Mouse (Mus musculus) lung, postnatal 4 days (tissue): ENCODE results near the gene Syngr2.

Experiments
- DNase-seq, 2 experiments: peaks; one replicate each; pipeline ENCODE4 v3.0.0; 2021

Gene Syngr2

DNA sequence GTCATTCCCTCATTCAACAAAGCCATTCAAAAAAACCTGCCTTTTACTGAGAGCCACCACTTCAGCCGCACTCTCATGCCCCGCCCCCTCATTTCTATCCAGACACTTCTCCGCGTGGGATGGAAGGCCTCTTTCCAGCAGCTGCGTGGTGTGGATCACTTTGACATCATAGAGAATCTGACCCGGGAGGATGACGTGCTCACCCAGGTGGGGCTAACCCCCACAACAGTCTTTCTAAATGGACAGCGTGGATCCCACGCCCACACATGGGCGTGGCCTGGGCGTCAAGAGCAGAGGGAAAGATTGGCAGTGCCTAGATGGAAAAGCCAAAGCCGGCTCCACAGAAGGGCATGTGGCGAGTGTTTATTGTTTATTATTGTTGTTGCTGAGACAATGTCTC is 26.8 kb downstream of the Syngr2 start:
- peak; percentile 46 to 72 for DNase-seq

DNA sequence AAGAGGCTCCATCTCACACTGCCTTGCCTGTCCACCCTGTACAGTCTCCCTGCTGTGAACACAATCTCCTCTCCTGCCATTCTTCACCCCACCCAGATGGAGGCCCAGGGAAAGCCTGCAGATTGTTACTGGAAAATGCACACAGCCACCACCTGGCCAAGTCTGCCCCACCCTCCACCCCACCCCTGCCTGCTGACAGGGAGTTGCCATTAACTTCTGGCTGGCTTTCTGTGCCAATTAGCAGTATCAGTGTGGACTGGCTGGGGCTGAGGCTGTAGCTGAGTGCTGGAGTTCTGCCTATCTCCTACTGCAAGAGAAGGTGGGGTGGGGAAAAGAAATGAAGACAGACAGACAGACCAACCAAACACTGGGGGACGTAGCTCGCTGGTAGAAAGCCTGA is 29.1 kb downstream of the Syngr2 start:
- no peak for DNase-seq

DNA sequence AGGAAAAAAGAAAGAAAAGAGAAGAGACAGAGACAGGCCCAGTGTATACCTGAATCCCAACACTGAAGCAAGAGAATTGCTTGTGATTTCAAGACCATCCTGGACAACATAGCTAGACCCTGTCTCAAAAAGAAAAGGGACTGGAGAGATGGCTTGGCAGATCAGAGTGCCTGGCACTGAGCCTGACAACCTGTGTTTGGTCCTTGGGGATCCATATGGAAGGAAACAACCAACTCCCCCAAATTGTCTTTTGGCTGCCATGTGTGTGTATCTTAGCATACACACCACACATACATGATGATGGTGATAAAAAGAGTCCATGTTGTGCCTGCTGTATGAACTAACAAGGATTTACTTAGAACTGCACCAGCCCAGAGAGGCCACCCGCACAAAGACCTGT is 29.6 kb downstream of the Syngr2 start:
- DNase-seq, result no peak

DNA sequence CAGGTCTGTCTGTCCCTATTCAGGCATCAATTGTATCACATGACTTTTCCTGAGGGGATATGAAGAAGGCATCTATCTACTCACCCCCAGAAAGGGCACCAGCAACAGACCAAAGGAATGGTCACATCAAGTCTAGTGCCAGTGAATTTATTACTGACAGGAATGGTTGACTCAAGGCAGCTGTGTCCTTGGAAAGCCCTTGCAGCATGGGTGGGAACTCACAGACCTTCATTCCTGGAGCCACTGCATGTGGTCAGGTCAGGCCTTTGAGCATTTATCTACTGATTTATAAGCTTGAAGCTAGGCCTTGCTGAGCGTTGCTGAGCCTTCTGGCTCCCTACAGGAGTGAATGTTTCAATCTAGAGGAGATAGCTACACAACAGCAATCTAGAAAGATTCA is 31.4 kb downstream of the Syngr2 start:
- DNase-seq, result no peak

GRCm38 (mm10) chr11:117843434-117843833 is 34.0 kb downstream of the Syngr2 start:
- DNase-seq, result no peak

GRCm38 (mm10) chr11:117844997-117845396 is 35.5 kb downstream of the Syngr2 start:
- no peak for DNase-seq

- no peak for DNase-seq
Measured at GRCm38 (mm10) chr11:117845651-117846050, 36.2 kb downstream of the Syngr2 start.

DNA sequence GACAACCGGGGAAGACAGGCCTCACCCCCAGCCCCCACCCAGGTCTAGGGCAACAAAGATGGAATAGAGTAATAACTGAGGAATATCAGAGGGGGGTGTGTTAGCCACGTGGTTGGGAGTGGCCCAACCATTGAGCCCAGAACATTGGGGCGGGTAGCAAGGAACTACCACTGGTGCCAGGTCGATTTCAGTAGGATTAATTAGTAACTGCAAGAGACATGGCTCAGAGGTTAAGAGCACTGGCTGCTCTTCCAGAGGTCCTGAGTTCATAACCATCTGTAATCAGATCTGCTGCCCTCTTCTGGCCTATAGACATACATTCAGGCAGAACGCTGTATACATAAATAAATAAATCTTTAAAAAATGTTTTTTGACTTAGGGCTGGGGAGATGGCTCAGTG is 37.2 kb downstream of the Syngr2 start:
- DNase-seq, result no peak

DNA sequence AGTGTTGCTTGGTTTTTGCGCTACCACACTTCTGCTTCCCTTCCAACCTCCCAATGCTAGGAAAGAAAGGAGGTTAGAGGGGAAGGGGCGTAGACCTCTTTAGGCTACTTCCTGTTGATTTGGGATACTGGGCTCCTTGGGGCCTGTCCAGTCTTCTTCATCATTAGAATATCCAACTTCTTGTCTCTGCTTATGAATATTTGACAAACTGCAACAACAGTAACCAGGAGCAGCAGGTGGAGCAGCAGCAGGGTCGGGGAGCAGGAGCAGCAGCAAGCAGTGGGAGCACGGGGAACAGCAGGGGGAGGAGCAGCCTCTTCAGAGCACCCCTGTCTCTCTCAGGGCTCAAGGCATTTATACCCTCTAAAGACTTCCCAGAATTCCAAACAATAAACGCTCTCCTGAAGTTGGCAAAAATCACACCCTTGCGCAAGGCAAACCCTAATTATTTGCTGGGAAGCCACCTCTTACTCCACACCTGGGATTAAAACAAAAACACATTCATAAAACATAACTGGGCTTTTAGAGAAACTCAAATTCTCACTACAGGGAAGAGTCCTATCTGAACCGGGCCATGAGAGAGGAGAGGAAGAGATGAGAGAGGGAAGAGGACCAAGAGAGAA is 38.2 kb downstream of the Syngr2 start:
- DNase-seq, result no peak

GRCm38 (mm10) chr11:117848271-117848984 is 39.0 kb downstream of the Syngr2 start:
- DNase-seq, result peak; percentile 67 to 68

GRCm38 (mm10) chr11:117848985-117849671 is 39.7 kb downstream of the Syngr2 start, which contains the start of gene Birc5:
Birc5 (plus strand) TSS chr11:117849251.
- peak; percentile 98 to 99 for DNase-seq

GRCm38 (mm10) chr11:117852875-117853274 is 43.4 kb downstream of the Syngr2 start:
- DNase-seq, result no peak

DNA sequence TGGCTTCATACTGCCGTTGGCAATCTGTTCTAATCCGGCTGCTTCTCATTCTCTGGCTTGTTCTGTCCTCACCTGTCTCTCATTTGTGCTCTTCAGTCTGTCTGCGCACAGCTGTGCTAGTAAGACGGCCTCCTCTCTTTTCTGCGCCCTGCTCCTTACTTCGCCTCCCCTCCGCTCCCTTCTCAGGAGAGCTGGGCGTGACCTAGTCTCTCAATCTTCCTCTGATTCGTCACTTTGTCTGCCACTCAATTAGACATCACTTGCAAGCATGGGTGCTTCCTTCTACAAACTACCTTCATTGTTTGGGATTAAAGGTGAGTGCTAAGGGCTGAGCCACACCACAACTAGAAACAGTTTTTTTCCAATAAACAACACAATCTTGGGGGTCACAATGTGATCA is 44.8 kb downstream of the Syngr2 start:
- no peak for DNase-seq

- no peak for DNase-seq
Measured at GRCm38 (mm10) chr11:117855360-117855759, 45.9 kb downstream of the Syngr2 start.

GRCm38 (mm10) chr11:117855975-117856374 is 46.5 kb downstream of the Syngr2 start:
- DNase-seq, result no peak

GRCm38 (mm10) chr11:117857462-117857861 is 48.0 kb downstream of the Syngr2 start:
- no peak for DNase-seq

DNA sequence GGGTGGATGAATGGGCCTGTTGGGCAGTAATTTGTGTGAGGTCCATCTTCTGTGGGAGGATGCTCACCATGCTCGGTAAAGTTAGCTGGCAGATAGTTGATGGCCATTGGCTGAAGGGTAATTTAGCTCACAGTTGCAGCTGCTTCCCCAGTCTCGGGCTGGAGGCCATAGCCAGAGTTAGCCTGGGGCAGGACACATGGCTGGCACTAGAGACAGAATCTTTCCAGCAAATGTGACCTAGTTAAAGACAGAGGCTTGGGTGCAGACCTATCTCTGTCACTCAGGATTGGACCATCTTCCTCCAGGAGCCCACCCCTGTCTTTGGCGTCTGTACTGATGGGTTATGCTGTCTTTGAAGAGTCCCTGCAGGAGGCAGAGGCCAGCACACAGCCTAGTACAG is 48.9 kb downstream of the Syngr2 start:
- DNase-seq, result no peak

- DNase-seq, result no peak
Measured at GRCm38 (mm10) chr11:117860601-117861000, 51.1 kb downstream of the Syngr2 start, which contains the start of gene Tmem235. Tmem235 (plus strand) TSS chr11:117860752.

DNA sequence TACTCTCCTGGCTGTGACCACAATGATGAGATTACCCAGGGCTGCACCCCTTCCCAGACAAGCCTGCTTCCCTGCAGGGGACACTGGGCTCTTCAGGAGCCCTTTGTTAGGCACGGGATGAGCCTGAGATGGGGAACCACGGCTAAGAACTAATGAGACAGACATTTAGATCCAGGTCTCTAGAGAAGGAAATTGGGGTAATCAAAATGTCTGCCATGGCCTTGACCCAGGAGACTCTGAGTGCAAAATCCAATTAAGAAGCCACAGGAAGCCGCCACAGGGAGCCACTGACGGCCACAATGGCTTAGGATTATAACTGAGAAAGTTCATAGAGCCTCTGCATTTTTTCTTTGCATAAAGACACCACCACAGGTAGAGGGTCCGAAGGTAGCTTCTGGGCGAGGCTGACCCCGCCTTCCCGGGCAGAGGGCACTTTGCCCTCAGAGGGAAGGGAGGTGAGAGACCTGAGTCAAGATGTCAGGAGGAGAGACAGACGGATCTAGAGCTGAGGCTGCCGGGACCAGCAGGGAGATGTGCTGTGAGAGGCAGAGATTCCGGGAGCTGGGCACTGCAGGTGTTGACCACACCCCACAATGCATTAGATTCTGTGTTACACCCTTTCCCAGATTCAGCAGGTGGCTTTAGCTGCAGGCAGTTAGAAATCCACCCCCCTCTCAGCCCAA is 53.8 kb downstream of the Syngr2 start:
- no peak for DNase-seq
